Mouse (Mus musculus): ENCODE data around the gene Tnfrsf1a.

Gene Tnfrsf1a

GRCm38 (mm10) chr6:125323547-125323946 is 25.6 kb upstream of the Tnfrsf1a start:
- DNase-seq (ENCODE audit: low spot score) = no peak

GRCm38 (mm10) chr6:125325337-125325736 is 23.8 kb upstream of the Tnfrsf1a start:
- DNase-seq (ENCODE audit: low spot score) = no peak

GRCm38 (mm10) chr6:125328243-125328642 is 20.9 kb upstream of the Tnfrsf1a start:
- no peak for DNase-seq (ENCODE audit: low spot score)

- peak; percentile 69 for DNase-seq (ENCODE audit: low spot score)
Observed at GRCm38 (mm10) chr6:125330626-125331326, 18.4 kb upstream of the Tnfrsf1a start.

- DNase-seq (ENCODE audit: low spot score) = no peak
Observed at GRCm38 (mm10) chr6:125333112-125333899, 15.9 kb upstream of the Tnfrsf1a start.

GRCm38 (mm10) chr6:125334356-125334755 is 14.8 kb upstream of the Tnfrsf1a start:
- no peak for DNase-seq (ENCODE audit: low spot score)

- DNase-seq (ENCODE audit: low spot score) = no peak
Observed at GRCm38 (mm10) chr6:125338791-125339660, 10.1 kb upstream of the Tnfrsf1a start.

- no peak for DNase-seq (ENCODE audit: low spot score)
Observed at GRCm38 (mm10) chr6:125340244-125340643, 8.9 kb upstream of the Tnfrsf1a start.

- DNase-seq (ENCODE audit: low spot score) = no peak
Observed at GRCm38 (mm10) chr6:125342198-125342597, 7.0 kb upstream of the Tnfrsf1a start.

- no peak for DNase-seq (ENCODE audit: low spot score)
Observed at GRCm38 (mm10) chr6:125344084-125344483, 5.1 kb upstream of the Tnfrsf1a start.

- DNase-seq (ENCODE audit: low spot score) = no peak
Observed at GRCm38 (mm10) chr6:125344866-125345265, 4.3 kb upstream of the Tnfrsf1a start.

- no peak for DNase-seq (ENCODE audit: low spot score)
Observed at GRCm38 (mm10) chr6:125345625-125346024, 3.5 kb upstream of the Tnfrsf1a start.

GRCm38 (mm10) chr6:125346029-125346428 is 3.1 kb upstream of the Tnfrsf1a start:
- DNase-seq (ENCODE audit: low spot score) = no peak

GRCm38 (mm10) chr6:125349575-125350230 is 541 bp downstream of the Tnfrsf1a start:
- no peak for DNase-seq (ENCODE audit: low spot score)

GRCm38 (mm10) chr6:125350231-125350994 is 1.3 kb downstream of the Tnfrsf1a start:
- no peak for DNase-seq (ENCODE audit: low spot score)

- no peak for DNase-seq (ENCODE audit: low spot score)
Observed at GRCm38 (mm10) chr6:125350995-125351324, 1.8 kb downstream of the Tnfrsf1a start.

GRCm38 (mm10) chr6:125351368-125352045 is 2.3 kb downstream of the Tnfrsf1a start:
- no peak for DNase-seq (ENCODE audit: low spot score)

- DNase-seq (ENCODE audit: low spot score) = no peak
Observed at GRCm38 (mm10) chr6:125352046-125352384, 2.9 kb downstream of the Tnfrsf1a start.

- DNase-seq (ENCODE audit: low spot score) = no peak
Observed at GRCm38 (mm10) chr6:125352811-125353210, 3.6 kb downstream of the Tnfrsf1a start.

- no peak for DNase-seq (ENCODE audit: low spot score)
Observed at GRCm38 (mm10) chr6:125353221-125353620, 4.1 kb downstream of the Tnfrsf1a start.

GRCm38 (mm10) chr6:125353655-125354054 is 4.5 kb downstream of the Tnfrsf1a start:
- DNase-seq (ENCODE audit: low spot score) = no peak

All from urinary bladder, postnatal 10 days (tissue).